Mouse (Mus musculus) lung, embryonic 16.5 days (tissue): ENCODE measurements around the gene Gm20683. TPM values are rescaled to one million over a fixed set of nuclear protein-coding genes. Genes with fewer than 3 reads are reported as not detected.

Source experiments
- ATAC-seq: fragments of 200-750 bp; cut with Nextera tagmentation; 2 replicates; pipeline ENCODE4 v1.8.0; 2017; ENCODE audit warnings: low read depth, mild to moderate bottlenecking, moderate library complexity
- H3K27ac ChIP-seq: fragments of 300-500 bp; sonication (generic); 2 replicates; pipeline ENCODE4 v1.5.1; 2014; ENCODE audit warnings: mild to moderate bottlenecking, control low read depth, low read length
- H3K27me3 ChIP-seq: fragments of 300-500 bp; sonication (generic); 2 replicates; pipeline ENCODE4 v1.6.1; 2014; ENCODE audit warnings: low read depth, low read length, mixed read lengths; ENCODE audit not compliant: control insufficient read depth, insufficient read depth
- H3K36me3 ChIP-seq: fragments of 300-500 bp; sonication (generic); 2 replicates; pipeline ENCODE4 v1.6.1; 2014; ENCODE audit warnings: low read length; ENCODE audit not compliant: control insufficient read depth, insufficient read depth
- H3K4me1 ChIP-seq: fragments of 300-500 bp; sonication (generic); replicated peaks from 2 replicates; pipeline ENCODE4 v1.6.1; 2014; ENCODE audit warnings: low read length, mixed read lengths; ENCODE audit not compliant: control insufficient read depth, insufficient read depth
- H3K4me2 ChIP-seq: fragments of 300-500 bp; sonication (generic); 2 replicates; pipeline ENCODE4 v1.6.1; 2014; ENCODE audit warnings: low read depth, low read length, control low read depth
- H3K4me3 ChIP-seq: fragments of 300-500 bp; sonication (generic); 2 replicates; pipeline ENCODE4 v1.5.1; 2014; ENCODE audit warnings: mild to moderate bottlenecking, low read length, control low read depth
- H3K9ac ChIP-seq: fragments of 300-500 bp; sonication (generic); 2 replicates; pipeline ENCODE4 v1.6.1; 2014; ENCODE audit warnings: low read length, control low read depth
- H3K9me3 ChIP-seq: fragments of 300-500 bp; sonication (generic); 2 replicates; pipeline ENCODE4 v1.6.1; 2016; ENCODE audit warnings: low read length; ENCODE audit not compliant: control insufficient read depth
- WGBS: fragments of 180-500 bp; shearing (Covaris S2); extraction: QIAGEN DNeasy Blood & Tissue Kit; methylation state at CpG from one replicate; pipeline ENCODE4 v1.1.7; 2014; 5-methylcytosine and 5-hydroxymethylcytosine counted together
- polyA plus RNA-seq: library from polyadenylated mRNA; unstranded; fragments of >200 nt; fragmentation: Nextera tagmentation; extraction: Ambion mirVana; gene quantifications from 2 replicates; pipeline ENCODE4 v1.2.1, GENCODE M21; 2015

The Gm20683 gene
- polyA plus RNA-seq = 1.9 and 2.3 TPM in 2 replicates

GRCm38 (mm10) chr17:25841117-25841880, at the start of gene Gm20683:
Gene Gm20683, minus strand, starts transcription at chr17:25841763.
- Histone ChIP-seq H3K27me3 (no peaks in the 10 kb centered on the region), H3K4me3 (no peak within 1 kb of the TSS), H3K9me3 (no peaks in the 10 kb centered on the region), H3K36me3 (peaks cover 31% of the 10 kb centered on the region), H3K9ac (no peak within 1 kb of the TSS), H3K4me1 (peaks cover 22% of the 10 kb centered on the region), H3K4me2 (no peak within 1 kb of the TSS), H3K27ac (no peak within 1 kb of the TSS)
- whole genome bisulfite sequencing = 85% methylated on average over 22 of the region's 22 CpGs
- no peak for ATAC-seq

GRCm38 (mm10) chr17:25888837-25889236, 47.3 kb upstream of the Gm20683 start:
- Histone ChIP-seq H3K27ac (no peak overlapping the region), H3K4me1 (no peaks in the 10 kb centered on the region; the same call in 1 of the 2 replicates), H3K9me3 (no peaks in the 10 kb centered on the region), H3K36me3 (peaks cover 5% of the 10 kb centered on the region; the same call in 1 of the 2 replicates), H3K4me2 (no peak overlapping the region), H3K27me3 (no peaks in the 10 kb centered on the region), H3K4me3 (no peak overlapping the region), H3K9ac (no peak overlapping the region)
- ATAC-seq = no peak
- 90% methylated on average over 3 of the region's 3 CpGs for WGBS

DNA sequence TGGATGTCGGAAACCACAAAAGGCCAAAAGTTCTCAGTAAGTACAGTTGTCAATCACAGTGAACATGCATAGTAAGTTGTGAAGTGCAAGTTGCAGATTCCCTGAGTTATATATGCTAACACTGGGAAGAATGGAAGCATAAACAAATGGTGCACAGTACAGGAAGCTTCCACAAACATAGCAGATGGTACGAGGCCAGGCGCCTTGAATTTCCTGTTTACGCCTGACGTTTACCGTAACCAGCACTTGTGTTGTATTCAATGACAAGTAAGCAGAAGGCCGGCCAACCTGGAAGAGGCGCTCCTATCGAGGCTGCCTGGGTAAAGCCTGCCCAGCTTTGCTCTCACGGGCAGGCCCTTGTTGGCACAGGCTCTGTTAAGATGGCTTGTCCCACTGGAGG, 45.9 kb upstream of the Gm20683 start:
- WGBS = 58% methylated on average over 10 of the region's 10 CpGs
- peak; percentile 51 for ATAC-seq

GRCm38 (mm10) chr17:25886806-25887205, 45.2 kb upstream of the Gm20683 start:
- Histone ChIP-seq H3K4me3 (no peak overlapping the region), H3K9me3 (no peaks in the 10 kb centered on the region), H3K27ac (no peak overlapping the region), H3K4me1 (no peaks in the 10 kb centered on the region; the same call in 1 of the 2 replicates), H3K36me3 (peaks cover 12% of the 10 kb centered on the region; the same call in 1 of the 2 replicates), H3K4me2 (no peak overlapping the region), H3K27me3 (no peaks in the 10 kb centered on the region), H3K9ac (no peak overlapping the region)
- ATAC-seq = no peak

More for the DNA sequence above, 45.9 kb upstream of the Gm20683 start:
- H3K4me3 ChIP-seq = no peak overlapping the region
- H3K27ac ChIP-seq = 0 out of 2 replicates have a peak overlapping the region, but pooled peaks have one; percentile 12
- H3K36me3 ChIP-seq = peaks cover 11% of the 10 kb centered on the region; the same call in 1 of the 2 replicates
- no peaks in the 10 kb centered on the region for H3K9me3 ChIP-seq
- no peak overlapping the region for H3K4me2 ChIP-seq
- no peaks in the 10 kb centered on the region; the same call in 1 of the 2 replicates for H3K4me1 ChIP-seq
- no peak overlapping the region for H3K9ac ChIP-seq
- no peaks in the 10 kb centered on the region for H3K27me3 ChIP-seq

DNA sequence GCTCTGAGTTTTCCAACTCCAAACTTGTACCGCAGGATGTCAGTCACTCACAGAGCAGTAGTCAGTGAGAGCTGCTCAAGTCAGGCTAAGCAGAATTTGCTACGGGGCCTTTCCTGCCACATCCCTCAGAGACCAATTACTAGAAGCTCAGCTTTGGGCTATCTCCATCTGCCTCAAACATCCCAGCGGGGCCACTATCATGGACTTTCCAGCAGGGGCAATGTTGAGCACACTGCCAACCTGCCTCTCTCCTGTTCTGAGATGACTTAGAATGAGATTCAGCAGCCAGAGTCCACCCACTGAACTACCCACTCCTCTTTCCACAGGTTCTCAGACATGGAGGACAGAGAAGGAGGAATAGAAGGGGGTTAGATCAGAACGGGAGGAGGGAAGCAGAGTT, 44.1 kb upstream of the Gm20683 start:
- no peak overlapping the region for H3K4me3 ChIP-seq
- ATAC-seq = no peak
- no peak overlapping the region for H3K27ac ChIP-seq
- H3K36me3 ChIP-seq = peaks cover 12% of the 10 kb centered on the region; the same call in 1 of the 2 replicates
- 76% methylated on average over 4 of the region's 4 CpGs for WGBS
- H3K9me3 ChIP-seq = no peaks in the 10 kb centered on the region
- H3K27me3 ChIP-seq = no peaks in the 10 kb centered on the region
- H3K9ac ChIP-seq = no peak overlapping the region
- no peaks in the 10 kb centered on the region; the same call in 1 of the 2 replicates for H3K4me1 ChIP-seq
- no peak overlapping the region for H3K4me2 ChIP-seq

GRCm38 (mm10) chr17:25883824-25884223, 42.3 kb upstream of the Gm20683 start:
- WGBS = 90% methylated on average over 3 of the region's 3 CpGs
- no peak overlapping the region for H3K4me2 ChIP-seq
- H3K27me3 ChIP-seq = no peaks in the 10 kb centered on the region
- H3K4me1 ChIP-seq = no peaks in the 10 kb centered on the region; the same call in 1 of the 2 replicates
- no peaks in the 10 kb centered on the region for H3K9me3 ChIP-seq
- peaks cover 14% of the 10 kb centered on the region; the same call in 1 of the 2 replicates for H3K36me3 ChIP-seq
- no peak overlapping the region for H3K27ac ChIP-seq
- no peak for ATAC-seq
- no peak overlapping the region for H3K4me3 ChIP-seq
- no peak overlapping the region for H3K9ac ChIP-seq

DNA sequence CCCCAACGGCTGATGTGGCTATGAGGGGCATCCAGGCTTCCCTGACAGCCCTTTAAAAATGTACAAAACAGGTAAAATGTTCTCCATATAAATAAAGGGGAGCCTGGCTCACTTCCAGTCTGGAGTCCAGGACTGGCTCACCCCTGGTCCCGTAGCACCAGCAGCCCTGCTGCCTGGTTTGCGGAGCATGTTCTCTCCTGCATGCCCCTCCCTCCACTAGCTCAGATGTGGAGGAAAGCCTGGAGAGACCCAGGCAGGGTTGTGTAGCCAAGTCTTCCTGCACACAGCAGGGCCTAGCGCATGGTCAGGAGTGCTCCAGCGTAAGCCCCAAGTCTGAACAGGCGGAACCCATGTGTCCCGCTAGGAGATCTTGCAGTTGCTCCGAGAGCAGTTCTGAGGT, 41.7 kb upstream of the Gm20683 start:
- no peak for ATAC-seq
- Histone ChIP-seq H3K4me2 (no peak overlapping the region), H3K4me3 (no peak overlapping the region), H3K27ac (no peak overlapping the region), H3K9me3 (no peaks in the 10 kb centered on the region), H3K36me3 (peaks cover 12% of the 10 kb centered on the region; the same call in 1 of the 2 replicates), H3K27me3 (no peaks in the 10 kb centered on the region), H3K4me1 (no peaks in the 10 kb centered on the region; the same call in 1 of the 2 replicates), H3K9ac (no peak overlapping the region)
- WGBS = 88% methylated on average over 8 of the region's 8 CpGs

DNA sequence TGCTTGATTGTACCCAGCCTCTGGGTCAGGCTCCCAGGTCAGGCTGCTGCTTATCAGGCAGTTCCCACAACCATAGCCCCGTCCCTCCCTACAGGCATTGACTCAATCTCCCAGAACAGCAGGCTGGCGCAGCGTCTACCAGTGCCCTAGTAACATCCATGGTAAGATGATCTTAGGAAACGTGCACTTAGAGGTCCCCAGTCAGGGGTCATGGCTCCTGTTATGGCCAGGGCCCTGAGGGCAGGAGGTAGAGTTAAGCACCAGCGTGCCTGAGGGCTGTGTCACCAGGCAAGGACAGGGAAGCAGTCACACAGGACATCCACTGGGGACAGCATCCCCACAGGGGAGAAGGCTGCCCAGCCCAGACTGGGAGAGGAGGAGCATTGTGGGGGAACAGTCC, 40.7 kb upstream of the Gm20683 start:
- H3K9me3 ChIP-seq = no peaks in the 10 kb centered on the region
- ATAC-seq = no peak
- no peak overlapping the region for H3K4me3 ChIP-seq
- no peak overlapping the region for H3K27ac ChIP-seq
- H3K4me1 ChIP-seq = no peaks in the 10 kb centered on the region
- H3K27me3 ChIP-seq = no peaks in the 10 kb centered on the region
- peaks cover 12% of the 10 kb centered on the region; the same call in 1 of the 2 replicates for H3K36me3 ChIP-seq
- H3K4me2 ChIP-seq = no peak overlapping the region
- no peak overlapping the region for H3K9ac ChIP-seq
- WGBS = 45% methylated on average over 5 of the region's 5 CpGs

GRCm38 (mm10) chr17:25881691-25882090, 40.1 kb upstream of the Gm20683 start:
- H3K9me3 ChIP-seq = no peaks in the 10 kb centered on the region
- no peaks in the 10 kb centered on the region for H3K27me3 ChIP-seq
- no peak overlapping the region for H3K27ac ChIP-seq
- WGBS = 36% methylated on average over 4 of the region's 4 CpGs
- no peak overlapping the region; the same call in 1 of the 2 replicates for H3K9ac ChIP-seq
- no peak overlapping the region for H3K4me3 ChIP-seq
- no peak overlapping the region for H3K4me2 ChIP-seq
- peaks cover 3% of the 10 kb centered on the region; the same call in 1 of the 2 replicates for H3K4me1 ChIP-seq
- no peak for ATAC-seq
- H3K36me3 ChIP-seq = peaks cover 12% of the 10 kb centered on the region; the same call in 1 of the 2 replicates
